Mouse (Mus musculus) T-cell, adult 66 days (primary cell): ENCODE data around the gene Tra2b. TPM values are rescaled to one million over a fixed set of nuclear protein-coding genes. Genes with fewer than 3 reads are reported as not detected.

Experiments used
- total RNA-seq, 2 experiments: library from RNA; stranded (reverse); gene quantifications; 3 replicates in 1 of 2; 4 replicates in 1 of 2; pipeline ENCODE4 v1.2.4; 2023

Gene Tra2b
- 100 to 1,000 TPM; 523 to 634 TPM for total RNA-seq

GRCm38 (mm10) chr16:22265849-22266376 is at the start of gene Tra2b:
Gene Tra2b (minus strand): TSS chr16:22266005.

Other genes with a start within 250 kb of the Tra2b start
- gene Igf2bp2, start 102.7 kb downstream of the Tra2b start, total RNA-seq: under 1 TPM; 0.27 to 0.64 TPM
- 1 to 10 TPM; 4.9 to 5.9 TPM for gene Etv5, start 173.7 kb upstream of the Tra2b start, total RNA-seq